Mouse (Mus musculus): ENCODE results near the gene Lbhd2. TPM values are rescaled to one million over a fixed set of nuclear protein-coding genes. Genes with fewer than 3 reads are reported as not detected.

The Lbhd2 gene
- total and polyA plus RNA-seq, 2 experiments from 2014 or later, result 4.4 to 12.9 TPM

- 19% methylated on average over 15 of the region's 15 CpGs for WGBS
- H3K9me3 ChIP-seq (ENCODE audit: low read length), result no peaks in the 10 kb centered on the region
Observed at GRCm38 (mm10) chr12:111443011-111443870, 36.6 kb downstream of the Lbhd2 start.

GRCm38 (mm10) chr12:111443921-111444831 is 37.6 kb downstream of the Lbhd2 start:
- no peaks in the 10 kb centered on the region for H3K36me3 ChIP-seq (ENCODE audit: insufficient read depth)
- no peak overlapping the region for H3K4me3 ChIP-seq (ENCODE audit: low read depth, low read length)
- no peaks in the 10 kb centered on the region for H3K9me3 ChIP-seq (ENCODE audit: low read length)
- H3K4me1 ChIP-seq (ENCODE audit: insufficient read depth), result peaks cover 7% of the 10 kb centered on the region; the same call in 1 of the 2 replicates
- no peak overlapping the region for H3K27ac ChIP-seq (ENCODE audit: low read depth, low read length)
- no peak overlapping the region for H3K4me2 ChIP-seq (ENCODE audit: low read depth)
- 31% methylated on average over 10 of the region's 10 CpGs for WGBS
- peaks cover 83% of the 10 kb centered on the region for H3K27me3 ChIP-seq (ENCODE audit: insufficient read depth, low read length)
- no peak overlapping the region for H3K9ac ChIP-seq
- DNase-seq (no peak), ATAC-seq (no peak)
- no peak for TF ChIP-seq CTCF (IDR thresholded peaks at IDR 0.05; ENCODE audit: low read depth)

More at GRCm38 (mm10) chr12:111443011-111443870, 36.6 kb downstream of the Lbhd2 start:
- Histone ChIP-seq H3K4me3 (ENCODE audit: low read depth, low read length) (peak overlapping the region; percentile 34; the same call in 1 of the 2 replicates), H3K27ac (ENCODE audit: low read depth, low read length) (no peak overlapping the region), H3K27me3 (ENCODE audit: insufficient read depth, low read length) (peaks cover 75% of the 10 kb centered on the region), H3K4me1 (ENCODE audit: insufficient read depth) (peaks cover 7% of the 10 kb centered on the region; the same call in 1 of the 2 replicates), H3K4me2 (ENCODE audit: low read depth) (peak overlapping the region; percentile 65; the same call in 1 of the 2 replicates), H3K9ac (no peak overlapping the region), H3K36me3 (ENCODE audit: insufficient read depth) (no peaks in the 10 kb centered on the region)
- ATAC-seq (no peak), DNase-seq (no peak)
- TF ChIP-seq CTCF (IDR thresholded peaks at IDR 0.05; ENCODE audit: low read depth), result no peak

GRCm38 (mm10) chr12:111445161-111445889 is 38.7 kb downstream of the Lbhd2 start:
- Histone ChIP-seq H3K27ac (ENCODE audit: low read depth, low read length) (no peak overlapping the region), H3K4me3 (ENCODE audit: low read depth, low read length) (no peak overlapping the region), H3K4me2 (ENCODE audit: low read depth) (peak overlapping the region; percentile 44), H3K27me3 (ENCODE audit: insufficient read depth, low read length) (peaks cover 79% of the 10 kb centered on the region), H3K9ac (no peak overlapping the region), H3K36me3 (ENCODE audit: insufficient read depth) (no peaks in the 10 kb centered on the region), H3K4me1 (ENCODE audit: insufficient read depth) (peaks cover 7% of the 10 kb centered on the region; the same call in 1 of the 2 replicates), H3K9me3 (ENCODE audit: low read length) (no peaks in the 10 kb centered on the region)
- DNase-seq, result no peak
- no peak for TF ChIP-seq CTCF (IDR thresholded peaks at IDR 0.05; ENCODE audit: low read depth)
- ATAC-seq, result no peak
- 4% methylated on average over 47 of the region's 52 CpGs for WGBS

- ATAC-seq (no peak), DNase-seq (no peak)
- Histone ChIP-seq H3K4me1 (ENCODE audit: insufficient read depth) (peaks cover 7% of the 10 kb centered on the region; the same call in 1 of the 2 replicates), H3K4me3 (ENCODE audit: low read depth, low read length) (no peak overlapping the region), H3K9ac (no peak overlapping the region), H3K9me3 (ENCODE audit: low read length) (no peaks in the 10 kb centered on the region), H3K4me2 (ENCODE audit: low read depth) (peak overlapping the region; percentile 44), H3K27ac (ENCODE audit: low read depth, low read length) (no peak overlapping the region), H3K27me3 (ENCODE audit: insufficient read depth, low read length) (peaks cover 82% of the 10 kb centered on the region), H3K36me3 (ENCODE audit: insufficient read depth) (no peaks in the 10 kb centered on the region)
- WGBS, result 9% methylated on average over 27 of the region's 27 CpGs
- no peak for TF ChIP-seq CTCF (IDR thresholded peaks at IDR 0.05; ENCODE audit: low read depth)
Observed at GRCm38 (mm10) chr12:111445890-111446613, 39.4 kb downstream of the Lbhd2 start.

- no peak for ATAC-seq
- H3K4me1 ChIP-seq (ENCODE audit: insufficient read depth), result peaks cover 7% of the 10 kb centered on the region; the same call in 1 of the 2 replicates
- H3K9ac ChIP-seq, result no peak overlapping the region
- no peaks in the 10 kb centered on the region for H3K36me3 ChIP-seq (ENCODE audit: insufficient read depth)
- peaks cover 82% of the 10 kb centered on the region for H3K27me3 ChIP-seq (ENCODE audit: insufficient read depth, low read length)
- no peak overlapping the region for H3K4me3 ChIP-seq (ENCODE audit: low read depth, low read length)
- no peaks in the 10 kb centered on the region for H3K9me3 ChIP-seq (ENCODE audit: low read length)
- DNase-seq, result no peak
- TF ChIP-seq CTCF (IDR thresholded peaks at IDR 0.05; ENCODE audit: low read depth), result no peak
- 22% methylated on average over 5 of the region's 5 CpGs for WGBS
- H3K27ac ChIP-seq (ENCODE audit: low read depth, low read length), result no peak overlapping the region
- H3K4me2 ChIP-seq (ENCODE audit: low read depth), result no peak overlapping the region
Observed at GRCm38 (mm10) chr12:111446745-111447144, 40.1 kb downstream of the Lbhd2 start.

- Histone ChIP-seq H3K9ac (no peak overlapping the region), H3K4me1 (ENCODE audit: insufficient read depth) (peaks cover 3% of the 10 kb centered on the region; the same call in 1 of the 2 replicates), H3K4me2 (ENCODE audit: low read depth) (no peak overlapping the region), H3K9me3 (ENCODE audit: low read length) (no peaks in the 10 kb centered on the region), H3K36me3 (ENCODE audit: insufficient read depth) (no peaks in the 10 kb centered on the region), H3K27me3 (ENCODE audit: insufficient read depth, low read length) (peaks cover 79% of the 10 kb centered on the region), H3K27ac (ENCODE audit: low read depth, low read length) (no peak overlapping the region), H3K4me3 (ENCODE audit: low read depth, low read length) (no peak overlapping the region)
- WGBS, result 16% methylated on average over 9 of the region's 9 CpGs
- no peak for ATAC-seq
- no peak for DNase-seq
- TF ChIP-seq CTCF (IDR thresholded peaks at IDR 0.05; ENCODE audit: low read depth), result no peak
Observed at GRCm38 (mm10) chr12:111447350-111447749, 40.7 kb downstream of the Lbhd2 start.

Measured in forebrain, postnatal 0 days (tissue).